10 mouse cellular contexts compared by ENCODE assay signal in the genomic region with DNA sequence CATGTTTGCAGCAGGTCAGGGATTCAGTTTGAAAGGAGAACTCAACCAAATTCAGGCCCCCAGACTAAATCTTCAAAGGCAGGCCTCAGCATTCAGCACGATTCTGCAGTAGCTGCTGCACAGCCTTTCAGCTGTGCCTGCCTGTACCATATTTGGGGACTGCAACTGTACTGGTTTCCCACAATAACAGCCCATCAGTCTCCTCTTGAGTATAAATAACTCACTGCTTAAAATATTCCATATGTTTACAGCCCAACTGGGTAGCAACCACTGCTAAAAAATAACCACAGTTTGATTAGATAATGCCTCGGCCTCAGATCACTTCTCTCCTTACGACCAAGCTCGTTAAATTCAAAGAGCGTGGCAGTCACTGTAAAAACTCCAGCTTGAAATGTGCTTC.
A peak's percentile ranks its signal among the peaks of the same experiment; 100 is the strongest.
DNase-seq lines count a peak whose midpoint lies in the region; ATAC-seq and TF ChIP-seq lines count a peak whose summit lies in the region.
"Had no signal": no experiment of that assay in that cellular context is flagged by ENCODE, and none has a peak within 500 bp of the region (broad histone marks: within the 10 kb centered on the region; RNA-seq: fewer than 3 reads in every experiment).

No protein-coding gene starts in this region.

- H3K36me3 ChIP-seq in hindbrain, embryonic 13.5 days, result no peaks in the 10 kb centered on the region
- no peaks in the 10 kb centered on the region for H3K36me3 ChIP-seq in hindbrain, embryonic 16.5 days (ENCODE audit: control insufficient read depth, insufficient read depth, low read length)
- no peaks in the 10 kb centered on the region for H3K36me3 ChIP-seq in neural tube, embryonic 13.5 days
- no peaks in the 10 kb centered on the region for H3K36me3 ChIP-seq in neural tube, embryonic 15.5 days
- H3K36me3 ChIP-seq: midbrain, embryonic 12.5 days had no signal

- H3K4me3 ChIP-seq in hindbrain, embryonic 13.5 days, result no peak overlapping the region
- H3K4me3 ChIP-seq in hindbrain, embryonic 16.5 days (ENCODE audit: low read length), result no peak overlapping the region
- H3K4me3 ChIP-seq in neural tube, embryonic 13.5 days, result no peak overlapping the region
- H3K4me3 ChIP-seq in embryonic fibroblast, embryonic 13.5 days (ENCODE audit: insufficient read depth, low read length), result no peak overlapping the region
- no peak overlapping the region for H3K4me3 ChIP-seq in neural tube, embryonic 15.5 days (replicated peaks)
- H3K4me3 ChIP-seq: midbrain, embryonic 12.5 days had no signal

- H3K27me3 ChIP-seq in hindbrain, embryonic 13.5 days, result no peaks in the 10 kb centered on the region
- no peaks in the 10 kb centered on the region for H3K27me3 ChIP-seq in hindbrain, embryonic 16.5 days (replicated peaks; ENCODE audit: control insufficient read depth, insufficient read depth, low read length)
- H3K27me3 ChIP-seq in neural tube, embryonic 13.5 days, result no peaks in the 10 kb centered on the region
- H3K27me3 ChIP-seq in neural tube, embryonic 15.5 days (replicated peaks), result no peaks in the 10 kb centered on the region
- H3K27me3 ChIP-seq: midbrain, embryonic 12.5 days had no signal

- peaks cover 16% of the 10 kb centered on the region for H3K4me1 ChIP-seq in hindbrain, embryonic 13.5 days (replicated peaks)
- peaks cover 8% of the 10 kb centered on the region for H3K4me1 ChIP-seq in hindbrain, embryonic 16.5 days (ENCODE audit: control insufficient read depth, insufficient read depth, low read depth, low read length)
- H3K4me1 ChIP-seq in neural tube, embryonic 13.5 days (replicated peaks), result peaks cover 41% of the 10 kb centered on the region
- peaks cover 9% of the 10 kb centered on the region for H3K4me1 ChIP-seq in embryonic fibroblast, embryonic 13.5 days (ENCODE audit: control insufficient read depth, insufficient read depth, low read length)
- H3K4me1 ChIP-seq in neural tube, embryonic 15.5 days, result peaks cover 19% of the 10 kb centered on the region

- no peaks in the 10 kb centered on the region for H3K9me3 ChIP-seq in hindbrain, embryonic 13.5 days
- no peaks in the 10 kb centered on the region for H3K9me3 ChIP-seq in hindbrain, embryonic 16.5 days (ENCODE audit: control insufficient read depth, low read length)
- no peaks in the 10 kb centered on the region for H3K9me3 ChIP-seq in neural tube, embryonic 13.5 days
- H3K9me3 ChIP-seq in neural tube, embryonic 15.5 days (replicated peaks), result no peaks in the 10 kb centered on the region
- H3K9me3 ChIP-seq: midbrain, embryonic 12.5 days had no signal

- ATAC-seq in hindbrain, embryonic 13.5 days (ENCODE audit: low FRiP score), result no peak
- ATAC-seq in hindbrain, embryonic 16.5 days, result no peak
- ATAC-seq in neural tube, embryonic 13.5 days (ENCODE audit: low read depth), result no peak
- ATAC-seq in neural tube, embryonic 15.5 days (ENCODE audit: low FRiP score), result peak; percentile 55; the same call in 1 of the 2 replicates

- peak overlapping the region; percentile 69 for H3K27ac ChIP-seq in hindbrain, embryonic 13.5 days
- no peak overlapping the region for H3K27ac ChIP-seq in hindbrain, embryonic 16.5 days (ENCODE audit: low read depth, low read length)
- peak overlapping the region; percentile 74 for H3K27ac ChIP-seq in neural tube, embryonic 13.5 days (replicated peaks)
- H3K27ac ChIP-seq in embryonic fibroblast, embryonic 13.5 days (ENCODE audit: insufficient read depth, low read length), result peak overlapping the region; percentile 49; the same call in 1 of the 2 replicates
- peak overlapping the region; percentile 58 for H3K27ac ChIP-seq in neural tube, embryonic 15.5 days (replicated peaks)
- H3K27ac ChIP-seq: midbrain, embryonic 12.5 days had no signal

- no peak for TF ChIP-seq POLR2A in embryonic fibroblast, embryonic 13.5 days (IDR thresholded peaks at IDR 0.05; ENCODE audit: low read depth, low read length)

- no peak overlapping the region for H3K4me2 ChIP-seq in hindbrain, embryonic 13.5 days
- no peak overlapping the region for H3K4me2 ChIP-seq in hindbrain, embryonic 16.5 days (ENCODE audit: low read length)
- H3K4me2 ChIP-seq in neural tube, embryonic 13.5 days, result no peak overlapping the region
- H3K4me2 ChIP-seq in neural tube, embryonic 15.5 days, result no peak overlapping the region; the same call in 1 of the 2 replicates
- H3K4me2 ChIP-seq: midbrain, embryonic 12.5 days had no signal

- H3K9ac ChIP-seq in hindbrain, embryonic 13.5 days, result no peak overlapping the region
- H3K9ac ChIP-seq in hindbrain, embryonic 16.5 days (ENCODE audit: low read depth, low read length), result no peak overlapping the region
- H3K9ac ChIP-seq in neural tube, embryonic 13.5 days, result no peak overlapping the region
- H3K9ac ChIP-seq in neural tube, embryonic 15.5 days (replicated peaks), result no peak overlapping the region
- H3K9ac ChIP-seq: midbrain, embryonic 12.5 days had no signal

- no peak for DNase-seq in neural tube, embryonic 10.5 days (ENCODE audit: extremely low spot score, low spot score)
- DNase-seq in cerebellum, adult 9-11 months, result no peak
- DNase-seq: cerebellum, adult 11-12 months; spleen, adult 18-20 months had no signal

- 53% methylated on average over 5 of the region's 5 CpGs for WGBS in hindbrain, embryonic 13.5 days
- 49% methylated on average over 5 of the region's 5 CpGs for WGBS in hindbrain, embryonic 16.5 days
- WGBS in neural tube, embryonic 13.5 days, result 38% methylated on average over 5 of the region's 5 CpGs
- 17% methylated on average over 5 of the region's 5 CpGs for WGBS in neural tube, embryonic 15.5 days

- TF ChIP-seq CTCF in embryonic fibroblast, embryonic 13.5 days (IDR thresholded peaks at IDR 0.05; ENCODE audit: borderline replicate concordance, insufficient read depth, low read length), result no peak
